Mouse (Mus musculus): ENCODE measurements at regions not wholly inside any gene's neighbourhood (a gene's known extent, or its start where the extent isn't known, plus 50 kb on each side); places are given as distances from the start of the nearest gene placed in this dataset.

DNA sequence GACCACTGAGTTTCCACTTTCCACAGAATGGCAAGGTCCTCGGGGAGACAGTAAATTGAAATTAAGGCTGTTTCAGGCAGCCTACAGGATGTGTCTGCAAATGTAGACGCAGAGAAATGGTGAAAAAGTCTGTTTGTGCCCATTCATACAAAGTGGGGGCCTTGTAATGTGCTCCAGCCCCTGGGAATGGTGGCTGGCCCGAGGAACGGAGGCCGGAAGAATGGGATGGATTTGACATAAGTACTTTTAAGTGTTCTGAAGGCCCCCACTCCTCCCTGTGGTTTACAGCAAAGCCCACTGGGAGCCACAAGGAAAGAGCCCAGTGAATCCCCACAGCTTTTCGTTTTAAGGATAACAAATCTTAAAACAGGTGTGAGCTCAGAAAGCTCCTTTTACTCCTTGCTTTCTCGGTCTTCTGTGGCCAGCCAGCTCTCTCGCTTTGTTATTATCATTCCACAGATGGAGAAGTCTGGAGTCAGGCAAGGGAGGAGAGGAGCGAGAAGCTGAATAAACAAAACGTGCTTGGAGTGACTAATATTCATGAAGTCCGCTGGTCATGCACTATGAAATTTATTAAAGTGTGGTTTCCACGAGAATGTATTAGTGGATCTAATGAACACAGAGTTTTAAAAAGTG, 337.7 kb downstream of the Hlx start:
- no peak for DNase-seq (ENCODE audit: low spot score)

DNA sequence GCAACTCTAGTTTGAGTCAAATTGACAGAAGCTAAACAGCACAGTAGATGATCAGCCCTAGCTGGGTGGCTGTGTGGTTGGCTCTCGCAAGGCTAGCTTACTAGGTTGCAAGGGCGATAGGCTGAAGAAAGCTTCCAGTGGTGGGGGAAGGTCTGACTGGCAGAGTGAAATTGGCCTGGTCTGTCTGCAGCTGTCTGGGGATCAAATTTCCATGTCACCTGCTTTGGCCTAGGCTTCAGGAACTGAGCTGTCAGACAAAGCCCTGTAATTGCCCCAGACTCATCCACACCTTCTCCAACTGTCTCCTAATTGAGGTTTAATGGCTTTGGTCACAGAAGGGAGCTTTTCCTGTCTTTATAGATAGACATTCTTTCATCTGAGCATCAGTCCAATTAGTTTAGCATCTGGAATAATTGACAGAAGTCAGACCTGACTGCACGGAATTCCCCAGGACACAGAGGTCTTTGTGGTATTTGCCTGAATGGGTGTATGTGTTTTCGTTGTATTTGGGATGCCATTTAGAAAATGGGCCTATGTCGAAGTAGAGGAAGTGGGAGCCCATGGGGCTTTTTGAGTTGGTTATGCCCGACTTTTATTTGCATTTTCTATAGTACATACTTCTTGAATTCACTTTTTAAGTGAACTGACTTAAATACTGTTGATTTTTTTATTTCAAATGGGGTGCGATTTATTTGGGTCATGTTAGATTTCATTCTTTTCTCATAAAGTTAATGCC, 348.2 kb downstream of the Hlx start:
- DNase-seq (ENCODE audit: low spot score): no peak

DNA sequence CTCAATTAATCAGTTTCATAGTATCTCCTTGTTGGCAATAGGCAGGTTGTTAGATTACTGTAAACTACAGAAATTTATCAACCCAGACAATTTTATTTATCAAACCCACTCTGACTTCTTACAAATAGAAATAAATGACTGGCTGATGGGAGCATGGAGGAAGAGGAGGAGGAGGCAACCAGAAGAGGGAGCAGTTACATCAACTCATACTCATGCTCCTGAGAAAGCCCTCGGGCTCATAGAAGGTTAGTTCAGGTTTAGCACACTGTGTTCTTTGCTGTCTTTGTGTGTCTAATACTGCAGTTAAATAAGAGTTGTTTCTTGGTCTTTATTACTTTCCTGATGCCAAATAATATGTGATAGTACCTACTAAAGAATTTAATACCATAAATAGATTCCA, 344.6 kb upstream of the 1700056E22Rik start:
- DNase-seq (ENCODE audit: low spot score): no peak

DNA sequence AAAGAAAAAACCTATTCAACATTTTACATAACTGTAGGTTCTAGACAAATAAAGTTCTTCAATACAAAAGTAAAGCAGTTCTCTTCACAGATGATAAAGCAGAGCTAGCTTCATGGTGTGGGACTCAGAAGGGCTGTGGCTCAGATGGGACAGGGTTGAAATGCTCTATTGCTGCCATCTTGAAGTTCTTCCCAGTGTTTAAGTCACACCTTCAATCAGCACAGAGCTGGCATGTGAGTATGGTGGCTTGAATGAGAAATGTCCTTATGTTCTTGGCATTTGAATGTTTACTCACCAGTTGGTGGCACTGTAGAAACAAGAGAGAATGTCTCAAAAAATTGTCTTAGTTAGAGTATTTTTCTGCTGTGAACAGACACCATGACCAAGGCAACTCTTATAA, 330.9 kb upstream of the 1700056E22Rik start:
- no peak for DNase-seq (ENCODE audit: low spot score)

DNA sequence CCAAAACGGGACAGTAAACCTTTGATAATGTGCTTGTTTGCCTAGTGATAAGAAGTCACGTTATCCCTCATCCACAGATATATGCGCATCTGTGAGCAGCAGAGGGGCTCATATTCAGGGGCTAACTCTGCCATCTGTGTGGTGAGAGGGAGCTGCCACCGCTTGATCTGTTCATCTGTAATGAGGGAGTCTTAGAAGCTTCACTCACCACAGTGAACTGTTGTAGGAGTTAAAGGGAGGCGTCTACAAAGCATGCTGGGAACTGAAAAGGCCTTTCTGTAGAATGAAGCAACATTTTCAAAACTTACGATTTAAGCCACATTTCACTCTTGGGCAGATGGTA, 324.1 kb upstream of the 1700056E22Rik start:
- DNase-seq (ENCODE audit: low spot score): no peak

DNA sequence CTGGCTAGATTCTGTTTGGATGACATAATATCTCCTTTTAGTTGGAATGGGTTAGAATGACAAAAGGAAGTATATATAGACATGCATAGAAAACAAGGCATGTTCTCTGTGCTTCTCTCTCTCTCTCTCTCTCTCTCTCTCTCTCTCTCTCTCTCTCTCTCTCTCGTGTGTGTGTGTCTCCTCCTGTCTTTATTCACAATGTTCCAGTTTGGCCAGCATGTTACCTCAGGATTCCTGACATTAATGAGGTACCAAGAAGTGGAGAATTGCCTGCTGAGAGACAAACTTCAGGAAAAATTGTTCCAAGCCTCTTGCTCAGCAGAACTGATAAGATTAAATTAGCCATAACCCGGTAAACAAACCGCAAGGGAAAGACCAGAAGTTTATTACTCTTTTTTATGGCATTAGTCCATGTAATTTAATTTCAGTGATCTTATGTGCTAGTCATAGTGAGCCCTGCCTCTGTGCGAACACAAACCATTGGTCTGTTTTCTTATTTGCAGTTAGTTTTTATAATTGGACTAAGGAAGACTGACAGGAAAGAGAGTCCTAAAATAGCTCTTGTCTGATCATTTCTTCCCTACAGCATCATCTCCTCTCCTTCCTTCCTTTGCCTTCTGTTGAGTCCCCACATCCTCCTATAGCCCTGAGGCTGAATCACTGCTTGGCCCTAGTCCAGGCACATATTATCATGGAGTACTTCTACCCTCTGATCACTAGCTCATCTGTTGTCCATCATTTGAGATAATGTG, 323.5 kb upstream of the 1700056E22Rik start:
- no peak for DNase-seq (ENCODE audit: low spot score)

DNA sequence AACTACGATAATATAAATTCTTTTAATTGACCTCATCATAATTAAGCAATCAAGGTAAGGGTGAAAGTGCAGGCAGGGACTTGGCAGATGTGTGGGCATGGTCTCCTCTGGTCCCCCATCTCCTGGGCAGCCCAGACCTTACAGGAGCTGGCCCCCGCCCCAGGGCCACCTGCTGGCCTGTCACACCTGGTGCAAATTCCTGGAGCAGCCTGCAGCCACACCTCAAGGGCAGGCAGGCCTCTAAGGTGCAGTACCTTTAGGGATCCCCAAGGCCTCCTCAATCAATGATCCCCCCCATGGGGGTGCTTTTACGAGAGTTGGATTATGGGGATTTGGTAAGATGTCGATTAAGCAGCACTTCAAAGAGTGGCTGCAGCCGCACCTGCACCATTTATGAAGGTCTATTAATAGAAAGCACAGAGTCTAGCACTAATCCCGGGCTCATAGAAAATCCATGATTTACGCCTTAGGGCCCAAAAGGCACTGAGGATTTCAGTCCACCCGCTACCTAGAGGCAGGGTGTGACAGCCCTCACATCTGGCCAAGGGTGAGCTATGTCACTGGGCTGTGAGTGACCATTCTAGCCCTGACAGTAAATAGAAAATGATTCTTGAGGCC, 319.8 kb upstream of the 1700056E22Rik start:
- DNase-seq (ENCODE audit: low spot score): no peak

DNA sequence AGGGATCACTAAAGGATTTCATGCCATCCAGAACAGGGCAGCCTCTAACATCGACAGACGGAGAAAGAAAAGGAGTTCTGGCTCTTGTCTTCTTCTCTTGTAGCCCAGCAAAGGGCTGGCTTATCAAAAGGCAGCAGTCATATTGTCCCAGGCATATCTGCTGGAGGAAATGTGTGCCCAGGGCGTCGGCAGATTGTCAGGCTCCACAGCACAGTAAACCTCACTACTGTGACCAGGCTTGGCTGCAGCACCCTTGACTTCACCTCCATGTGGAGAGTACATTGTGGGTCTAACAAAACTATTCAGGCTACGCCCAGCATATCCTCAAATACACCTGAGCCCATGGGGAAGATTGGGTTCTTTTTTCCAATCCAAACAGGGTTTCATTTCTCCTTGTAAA, 317.7 kb upstream of the 1700056E22Rik start:
- no peak for DNase-seq (ENCODE audit: low spot score)

DNA sequence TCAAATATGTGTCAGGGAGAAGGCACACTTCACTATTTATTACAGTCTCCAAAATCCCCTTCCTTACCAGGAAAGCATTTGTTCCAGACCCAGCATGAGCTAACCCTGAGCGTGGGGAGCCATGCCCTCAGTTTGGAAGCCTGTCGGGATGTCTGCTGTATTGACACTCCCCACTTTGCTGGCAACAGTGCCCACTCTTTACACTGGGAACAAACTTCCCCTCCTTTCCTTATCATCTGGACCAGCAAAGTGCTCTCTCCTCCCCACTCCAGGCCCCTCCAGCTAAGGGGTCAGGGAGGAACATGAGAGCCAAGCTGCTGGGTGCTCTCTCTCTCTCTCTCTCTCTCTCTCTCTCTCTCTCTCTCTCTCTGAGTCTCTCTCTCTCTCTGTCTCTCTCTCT, 310.7 kb upstream of the 1700056E22Rik start:
- no peak for DNase-seq (ENCODE audit: low spot score)

DNA sequence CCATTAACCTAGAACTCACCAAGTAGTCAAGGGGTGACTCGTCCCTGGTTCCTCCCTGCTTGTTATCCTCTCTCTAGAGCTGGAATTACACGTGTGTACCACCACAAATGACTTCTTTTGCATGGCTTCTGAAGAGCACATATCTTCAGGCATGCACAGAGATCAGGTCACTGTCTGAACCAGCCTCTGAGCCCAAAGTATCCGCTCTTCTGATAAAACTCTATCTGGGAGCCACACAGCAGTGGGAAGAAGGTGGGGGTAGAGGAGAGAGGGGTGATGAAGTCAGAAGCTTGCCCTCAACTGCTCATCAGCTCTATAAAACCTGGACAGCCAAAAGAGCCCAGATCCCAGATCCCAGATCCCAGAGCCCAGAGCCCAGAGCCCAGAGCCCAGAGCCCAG, 301.9 kb upstream of the 1700056E22Rik start:
- no peak for DNase-seq (ENCODE audit: low spot score)

GRCm38 (mm10) chr1:184335281-184335680, 301.2 kb upstream of the 1700056E22Rik start:
- DNase-seq (ENCODE audit: low spot score): no peak

DNA sequence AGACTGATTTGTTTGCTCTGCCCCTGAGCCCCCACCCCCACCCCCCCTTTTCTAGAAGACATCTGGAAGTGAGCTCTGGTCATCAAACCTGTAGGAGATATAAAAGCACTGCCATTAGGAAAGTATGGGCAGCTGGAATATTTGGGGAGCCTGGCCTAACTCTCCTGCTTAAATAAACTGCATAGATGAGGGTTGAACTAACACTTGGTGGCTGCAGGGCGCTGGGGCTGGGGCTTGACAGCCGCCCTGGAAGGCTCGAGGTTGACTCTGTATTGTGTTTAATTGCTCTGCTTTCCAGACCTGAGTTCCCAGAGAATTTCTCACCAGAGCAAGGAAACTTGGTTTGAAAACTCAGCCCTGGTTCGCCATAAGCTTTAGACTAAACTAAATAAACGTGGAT, 300.7 kb upstream of the 1700056E22Rik start:
- no peak for DNase-seq (ENCODE audit: low spot score)

GRCm38 (mm10) chr1:184333086-184333485, 299.0 kb upstream of the 1700056E22Rik start:
- no peak for DNase-seq (ENCODE audit: low spot score)

- DNase-seq (ENCODE audit: low spot score): no peak
Observed at GRCm38 (mm10) chr1:184330516-184331350, 296.6 kb upstream of the 1700056E22Rik start.

- DNase-seq (ENCODE audit: low spot score): no peak
Observed at GRCm38 (mm10) chr1:184326191-184326590, 292.1 kb upstream of the 1700056E22Rik start.

DNA sequence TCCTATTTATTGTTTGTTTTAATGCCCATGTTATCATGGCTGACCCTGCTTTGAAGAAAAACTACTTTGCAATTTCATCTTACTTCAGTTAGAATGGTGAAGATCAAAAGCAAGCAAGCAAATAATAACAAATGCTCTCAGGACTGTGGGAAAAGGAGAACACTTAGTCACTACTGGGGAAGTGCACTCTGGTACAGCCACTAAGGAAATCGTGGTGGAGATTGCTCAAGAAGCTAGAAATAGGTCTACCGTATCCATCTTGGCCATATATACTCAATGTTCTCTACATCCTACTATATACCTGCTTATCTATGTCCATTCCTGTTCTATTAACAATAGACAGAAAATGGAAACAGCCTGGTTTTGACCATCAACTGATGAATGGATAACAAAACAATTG, 290.1 kb upstream of the 1700056E22Rik start:
- DNase-seq (ENCODE audit: low spot score): no peak

- no peak for DNase-seq (ENCODE audit: low spot score)
Observed at GRCm38 (mm10) chr1:184320521-184321177, 286.5 kb upstream of the 1700056E22Rik start.

GRCm38 (mm10) chr1:184310185-184310815, 276.2 kb upstream of the 1700056E22Rik start:
- DNase-seq (ENCODE audit: low spot score): no peak

DNA sequence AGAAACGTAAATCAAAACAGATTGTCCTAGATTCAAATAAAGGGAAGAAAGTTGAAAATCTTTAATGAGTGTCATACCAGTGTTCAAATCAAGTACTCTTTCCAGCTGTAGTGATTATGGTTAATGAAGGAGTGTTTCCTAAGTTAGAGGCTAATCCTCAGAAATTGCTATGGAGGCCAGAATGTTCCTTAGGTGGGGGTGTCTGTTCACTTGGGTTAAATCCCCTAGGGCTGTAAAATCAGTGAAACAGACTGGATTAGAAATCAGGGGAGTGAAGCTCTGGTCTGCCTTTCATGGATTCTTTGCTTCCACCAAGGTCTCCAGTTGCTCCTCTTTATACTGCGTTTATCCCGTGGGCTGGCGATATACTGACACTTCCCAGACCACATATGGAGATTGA, 270.7 kb upstream of the 1700056E22Rik start:
- no peak for DNase-seq (ENCODE audit: low spot score)

DNA sequence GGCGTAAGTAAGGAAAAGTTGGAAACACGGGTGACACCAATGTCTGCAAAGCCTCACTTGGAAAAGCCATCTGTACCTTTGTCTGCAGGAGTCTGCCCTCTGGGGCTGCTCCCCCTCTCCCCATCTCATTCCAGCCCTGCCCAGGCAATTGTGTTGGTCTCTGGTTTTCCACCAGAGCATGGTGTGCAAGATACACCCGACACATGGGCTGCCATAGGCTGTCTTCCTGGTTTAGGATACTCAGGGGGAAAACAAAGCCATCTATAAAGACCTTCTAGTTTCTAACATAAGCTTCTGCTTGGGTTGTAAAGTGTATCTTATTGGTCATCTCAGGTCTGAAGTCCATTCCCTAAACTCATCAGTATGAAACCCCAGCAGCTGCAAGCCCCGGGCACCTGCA, 270.1 kb upstream of the 1700056E22Rik start:
- no peak for DNase-seq (ENCODE audit: low spot score)

- no peak for DNase-seq (ENCODE audit: low spot score)
Observed at GRCm38 (mm10) chr1:184298701-184299100, 264.6 kb upstream of the 1700056E22Rik start.

Measured in ovary, adult 18-20 months (tissue).